In genomic region chr2:102154771-102155211, GRCm38 (mm10) we compare ENCODE assay signal across 10 mouse cellular contexts. TPM values are rescaled to one million over a fixed set of nuclear protein-coding genes. Genes with fewer than 3 reads are reported as not detected.
A peak's percentile ranks its signal among the peaks of the same experiment; 100 is the strongest.
DNase-seq lines count a peak whose midpoint lies in the region; ATAC-seq and TF ChIP-seq lines count a peak whose summit lies in the region.
"Had no signal": no experiment of that assay in that cellular context is flagged by ENCODE, and none has a peak within 500 bp of the region (broad histone marks: within the 10 kb centered on the region; RNA-seq: fewer than 3 reads in every experiment).

No protein-coding gene starts in this region.

- H3K4me3 ChIP-seq in bone marrow macrophage, adult 2 months (ENCODE audit: insufficient read depth, low read length), result peak overlapping the region; percentile 12; the same call in 1 of the 2 replicates
- H3K4me3 ChIP-seq: myocyte had no signal

- no peak for TF ChIP-seq POLR2A in bone marrow macrophage, adult 2 months (IDR thresholded peaks at IDR 0.05; ENCODE audit: borderline replicate concordance, low read depth, low read length)

- peaks cover 77% of the 10 kb centered on the region for H3K4me1 ChIP-seq in bone marrow macrophage, adult 2 months (ENCODE audit: control insufficient read depth, insufficient read depth, low read length)

- TF ChIP-seq CTCF in bone marrow macrophage, adult 2 months (IDR thresholded peaks at IDR 0.05; ENCODE audit: low read depth, low read length), result no peak

- peak; percentile 79 for DNase-seq in kidney, adult 9 months
- DNase-seq in kidney, adult 11 months, result no peak
- peak; percentile 57 for DNase-seq in lung, postnatal 25 days (ENCODE audit: low spot score)
- DNase-seq in retina, embryonic 14.5 days (ENCODE audit: low spot score), result no peak
- no peak for DNase-seq in thymus, adult 18-20 months
- DNase-seq: cerebellum, adult 9-11 months; retina, postnatal 1 day had no signal

- peak; percentile 75 for ATAC-seq in granulocyte monocyte progenitor cell, adult 5-6 weeks (replicated peaks; ENCODE audit: poor library complexity, severe bottlenecking)

- H3K27ac ChIP-seq in bone marrow macrophage, adult 2 months (ENCODE audit: insufficient read depth, low read depth, low read length), result peak overlapping the region; percentile 89

RNA-seq across cellular contexts. Expression of gene Ldlrad3, which starts 31.4 kb away (rescaled TPM):
- 33.5 and 35.9 TPM in 2 replicates for polyA plus RNA-seq in bone marrow macrophage, adult 2 months (2012; ENCODE audit: insufficient read depth, insufficient read length, missing spikeins)
- 21.6 and 25.7 TPM in 2 replicates for total RNA-seq in granulocyte monocyte progenitor cell, adult 5-6 weeks (2014; fragmentation: Nextera tagmentation)
- total RNA-seq in granulocyte monocyte progenitor cell, adult 5-6 weeks (2017), result 30.3 and 30.6 TPM in 2 replicates

Comparison
In these comparisons a context has a peak if more than half of its experiments do, and no peak if none do; other contexts are left out.
1. DNase-seq: peak in kidney, adult 9 months (single experiment) and lung, postnatal 25 days (single experiment); none in kidney, adult 11 months (single experiment), retina, embryonic 14.5 days (single experiment) and thymus, adult 18-20 months (0 of 2).